Mouse (Mus musculus) testis, postnatal 14 days (tissue): Measurements from ENCODE around the gene Sds.

Source experiments
- DNase-seq: peaks from one replicate; pipeline ENCODE4 v3.0.0; 2021; ENCODE audit warnings: low spot score

Sds gene

GRCm38 (mm10) chr5:120516221-120516984 lies 40.1 kb downstream of the Sds start:
- DNase-seq: no peak

GRCm38 (mm10) chr5:120517552-120517951 lies 41.2 kb downstream of the Sds start:
- no peak for DNase-seq

GRCm38 (mm10) chr5:120522649-120523048 lies 46.3 kb downstream of the Sds start:
- DNase-seq: no peak

GRCm38 (mm10) chr5:120524736-120525135 lies 48.4 kb downstream of the Sds start:
- DNase-seq: no peak

- no peak for DNase-seq
These were observed 49.4 kb downstream of the Sds start for GRCm38 (mm10) chr5:120525737-120526136.

GRCm38 (mm10) chr5:120526311-120526710 lies 50.0 kb downstream of the Sds start:
- no peak for DNase-seq

- peak; percentile 53 for DNase-seq
These were observed 51.1 kb downstream of the Sds start for GRCm38 (mm10) chr5:120527296-120527964.

GRCm38 (mm10) chr5:120531631-120532030 lies 55.3 kb downstream of the Sds start:
- DNase-seq: no peak
